Mouse (Mus musculus) testis, adult 2 months (tissue): ENCODE measurements around the gene Pqlc2.

ENCODE experiments used
- CTCF ChIP-seq: fragments of 200-500 bp; IDR thresholded peaks from 2 replicates; pipeline ENCODE4 v1.5.1; 2012; ENCODE audit warnings: low read depth, mild to moderate bottlenecking, inconsistent platforms, low read length, moderate library complexity; ENCODE audit not compliant: control insufficient read depth, insufficient read depth, insufficient replicate concordance
- POLR2A ChIP-seq: fragments of 200-500 bp; IDR thresholded peaks from 2 replicates; pipeline ENCODE4 v1.6.1; 2012; ENCODE audit warnings: low read depth, mild to moderate bottlenecking, inconsistent platforms, low read length, moderate library complexity; ENCODE audit not compliant: control insufficient read depth

- TF ChIP-seq CTCF, result no peak
- no peak for TF ChIP-seq POLR2A
Observed at GRCm38 (mm10) chr4:139357211-139357610, 46.7 kb upstream of the Pqlc2 start.
